Mouse (Mus musculus): Measurements from ENCODE around the gene Tpi1. TPM values are rescaled to one million over a fixed set of nuclear protein-coding genes. Genes with fewer than 3 reads are reported as not detected.

Tpi1 gene
- polyA plus RNA-seq, 1 experiment from 2014 or later: 866 TPM

DNA sequence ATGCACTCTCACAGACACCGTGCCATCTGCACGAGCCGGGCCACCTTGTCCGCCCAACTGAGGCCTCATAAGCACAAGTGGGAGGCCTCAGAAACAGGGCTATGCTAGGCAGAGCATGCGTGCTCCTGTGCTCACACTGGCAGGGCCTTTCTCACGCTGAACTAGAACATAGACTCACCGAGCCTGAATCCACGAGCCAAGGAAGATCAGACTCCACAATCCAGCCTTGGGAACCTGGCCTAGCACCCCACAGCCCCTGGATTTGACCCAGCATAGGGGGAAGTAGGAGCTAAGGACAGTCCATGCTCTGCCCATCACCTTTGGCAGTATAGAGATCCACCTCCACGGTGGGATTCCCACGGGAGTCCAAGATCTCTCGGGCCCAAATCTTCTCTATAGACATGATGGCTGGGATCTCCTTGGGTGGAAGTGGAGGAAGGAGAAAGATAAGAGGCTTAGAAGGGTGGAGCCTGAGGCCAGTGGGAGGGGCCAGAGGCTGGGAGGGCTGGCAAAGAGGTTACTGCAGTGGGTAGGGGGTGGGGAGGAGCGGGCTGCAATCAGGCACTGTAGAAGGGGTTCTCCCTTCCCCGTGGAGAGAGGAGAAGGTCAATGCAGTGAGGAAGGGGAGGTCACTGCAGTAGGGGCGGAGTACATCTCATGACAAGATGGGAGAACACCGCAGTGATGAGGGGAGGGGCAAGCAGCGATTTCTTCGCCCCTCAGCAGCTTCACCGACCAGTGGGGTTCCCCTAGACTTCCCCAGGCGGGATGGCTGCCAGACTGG, 46.0 kb downstream of the Tpi1 start:
- peaks cover 33% of the 10 kb centered on the region for H3K4me1 ChIP-seq (ENCODE audit: insufficient read depth, low read length)
- H3K4me3 ChIP-seq (ENCODE audit: low read length): peak overlapping the region; percentile 65
- H3K27me3 ChIP-seq (ENCODE audit: insufficient read depth, low read length): no peaks in the 10 kb centered on the region
- peak overlapping the region; percentile 69 for H3K9ac ChIP-seq (replicated peaks; ENCODE audit: low read length)
- H3K27ac ChIP-seq (ENCODE audit: low read length): peak overlapping the region; percentile 69
- peak; percentile 31; the same call in 1 of the 2 replicates for ATAC-seq (ENCODE audit: low FRiP score, low TSS enrichment)
- H3K9me3 ChIP-seq (ENCODE audit: low read length): no peaks in the 10 kb centered on the region
- no peaks in the 10 kb centered on the region for H3K36me3 ChIP-seq (ENCODE audit: insufficient read depth, low read length)
- peak overlapping the region; percentile 94 for H3K4me2 ChIP-seq (replicated peaks; ENCODE audit: low read depth, low read length)
- 25% methylated on average over 19 of the region's 19 CpGs for WGBS

GRCm38 (mm10) chr6:124767536-124767919, 46.6 kb downstream of the Tpi1 start:
- H3K4me1 ChIP-seq (ENCODE audit: insufficient read depth, low read length): peaks cover 33% of the 10 kb centered on the region
- H3K27me3 ChIP-seq (ENCODE audit: insufficient read depth, low read length): no peaks in the 10 kb centered on the region
- no peaks in the 10 kb centered on the region for H3K9me3 ChIP-seq (ENCODE audit: low read length)
- peak overlapping the region; percentile 69 for H3K27ac ChIP-seq (ENCODE audit: low read length)
- H3K4me2 ChIP-seq (replicated peaks; ENCODE audit: low read depth, low read length): peak overlapping the region; percentile 94
- no peaks in the 10 kb centered on the region for H3K36me3 ChIP-seq (ENCODE audit: insufficient read depth, low read length)
- peak overlapping the region; percentile 56; the same call in 1 of the 2 replicates for H3K9ac ChIP-seq (replicated peaks; ENCODE audit: low read length)
- peak overlapping the region; percentile 22 for H3K4me3 ChIP-seq (ENCODE audit: low read length)
- 31% methylated on average over 4 of the region's 4 CpGs for WGBS
- no peak for ATAC-seq (ENCODE audit: low FRiP score, low TSS enrichment)

- H3K9ac ChIP-seq (replicated peaks; ENCODE audit: low read length): no peak overlapping the region
- ATAC-seq (ENCODE audit: low FRiP score, low TSS enrichment): no peak
- H3K36me3 ChIP-seq (ENCODE audit: insufficient read depth, low read length): no peaks in the 10 kb centered on the region
- H3K4me1 ChIP-seq (ENCODE audit: insufficient read depth, low read length): peaks cover 33% of the 10 kb centered on the region
- H3K4me3 ChIP-seq (ENCODE audit: low read length): no peak overlapping the region
- H3K9me3 ChIP-seq (ENCODE audit: low read length): no peaks in the 10 kb centered on the region
- no peaks in the 10 kb centered on the region for H3K27me3 ChIP-seq (ENCODE audit: insufficient read depth, low read length)
- no peak overlapping the region for H3K4me2 ChIP-seq (replicated peaks; ENCODE audit: low read depth, low read length)
- 83% methylated on average over 7 of the region's 7 CpGs for WGBS
- no peak overlapping the region for H3K27ac ChIP-seq (ENCODE audit: low read length)
Measured at GRCm38 (mm10) chr6:124765951-124766350, 48.1 kb downstream of the Tpi1 start.

Other genes starting within 250 kb of the Tpi1 start
- not detected in 2 replicates for gene C1rb, start 244.0 kb downstream of the Tpi1 start, polyA plus RNA-seq (2015; fragmentation: Nextera tagmentation; extraction: Ambion mirVana)
- gene C1s2, start 178.2 kb downstream of the Tpi1 start, polyA plus RNA-seq (2015; fragmentation: Nextera tagmentation; extraction: Ambion mirVana): 0.09 and 0.12 TPM in 2 replicates
- 88.6 and 97.2 TPM in 2 replicates for gene Lpcat3, start 151.3 kb downstream of the Tpi1 start, polyA plus RNA-seq (2015; fragmentation: Nextera tagmentation; extraction: Ambion mirVana)
- gene Emg1, start 102.1 kb downstream of the Tpi1 start, polyA plus RNA-seq (2015; fragmentation: Nextera tagmentation; extraction: Ambion mirVana): 202 and 219 TPM in 2 replicates
- 403 and 405 TPM in 2 replicates for gene Phb2, start 102.0 kb downstream of the Tpi1 start, polyA plus RNA-seq (2015; fragmentation: Nextera tagmentation; extraction: Ambion mirVana)
- 13.8 and 16.4 TPM in 2 replicates for gene Ptpn6, start 75.6 kb downstream of the Tpi1 start, polyA plus RNA-seq (2015; fragmentation: Nextera tagmentation; extraction: Ambion mirVana)
- 527 and 541 TPM in 2 replicates for gene Grcc10, start 72.9 kb downstream of the Tpi1 start, polyA plus RNA-seq (2015; fragmentation: Nextera tagmentation; extraction: Ambion mirVana)
- gene Gm45234, start 58.3 kb downstream of the Tpi1 start, polyA plus RNA-seq (2015; fragmentation: Nextera tagmentation; extraction: Ambion mirVana): 0.14 TPM in 1 of 2 replicates, not detected in the other
- 16.4 and 20.2 TPM in 2 replicates for gene Atn1, start 57.8 kb downstream of the Tpi1 start, polyA plus RNA-seq (2015; fragmentation: Nextera tagmentation; extraction: Ambion mirVana)
- gene Eno2, start 44.6 kb downstream of the Tpi1 start, polyA plus RNA-seq (2015; fragmentation: Nextera tagmentation; extraction: Ambion mirVana): 10.9 and 15.3 TPM in 2 replicates
- gene Lrrc23, start 34.6 kb downstream of the Tpi1 start, polyA plus RNA-seq (2015; fragmentation: Nextera tagmentation; extraction: Ambion mirVana): 1.0 and 1.2 TPM in 2 replicates
- gene Spsb2, start 5.6 kb downstream of the Tpi1 start, polyA plus RNA-seq (2015; fragmentation: Nextera tagmentation; extraction: Ambion mirVana): 20.9 and 21.5 TPM in 2 replicates
- gene Usp5, start 15.2 kb upstream of the Tpi1 start, polyA plus RNA-seq (2015; fragmentation: Nextera tagmentation; extraction: Ambion mirVana): 174 TPM in 2 replicates
- 187 and 193 TPM in 2 replicates for gene Cdca3, start 15.3 kb upstream of the Tpi1 start, polyA plus RNA-seq (2015; fragmentation: Nextera tagmentation; extraction: Ambion mirVana)
- 1.7 and 1.8 TPM in 2 replicates for gene Gnb3, start 26.0 kb upstream of the Tpi1 start, polyA plus RNA-seq (2015; fragmentation: Nextera tagmentation; extraction: Ambion mirVana)
- gene P3h3, start 43.5 kb upstream of the Tpi1 start, polyA plus RNA-seq (2015; fragmentation: Nextera tagmentation; extraction: Ambion mirVana): 10.4 and 19.3 TPM in 2 replicates
- 1.1 and 1.4 TPM in 2 replicates for gene Gpr162, start 49.7 kb upstream of the Tpi1 start, polyA plus RNA-seq (2015; fragmentation: Nextera tagmentation; extraction: Ambion mirVana)
- 0.10 and 0.28 TPM in 2 replicates for gene Cd4, start 73.9 kb upstream of the Tpi1 start, polyA plus RNA-seq (2015; fragmentation: Nextera tagmentation; extraction: Ambion mirVana)
- gene Lag3, start 97.4 kb upstream of the Tpi1 start, polyA plus RNA-seq (2015; fragmentation: Nextera tagmentation; extraction: Ambion mirVana): 1.3 and 2.6 TPM in 2 replicates
- 269 and 274 TPM in 2 replicates for gene Ptms, start 105.8 kb upstream of the Tpi1 start, polyA plus RNA-seq (2015; fragmentation: Nextera tagmentation; extraction: Ambion mirVana)
- 366 and 380 TPM in 2 replicates for gene Mlf2, start 117.1 kb upstream of the Tpi1 start, polyA plus RNA-seq (2015; fragmentation: Nextera tagmentation; extraction: Ambion mirVana)
- gene Cops7a, start 151.2 kb upstream of the Tpi1 start, polyA plus RNA-seq (2015; fragmentation: Nextera tagmentation; extraction: Ambion mirVana): 178 and 179 TPM in 2 replicates
- 2.1 and 2.3 TPM in 2 replicates for gene Pianp, start 182.4 kb upstream of the Tpi1 start, polyA plus RNA-seq (2015; fragmentation: Nextera tagmentation; extraction: Ambion mirVana)
- 13.7 and 14.7 TPM in 2 replicates for gene Zfp384, start 194.8 kb upstream of the Tpi1 start, polyA plus RNA-seq (2015; fragmentation: Nextera tagmentation; extraction: Ambion mirVana)
- 152 and 158 TPM in 2 replicates for gene Ing4, start 225.5 kb upstream of the Tpi1 start, polyA plus RNA-seq (2015; fragmentation: Nextera tagmentation; extraction: Ambion mirVana)
- gene Acrbp, start 235.4 kb upstream of the Tpi1 start, polyA plus RNA-seq (2015; fragmentation: Nextera tagmentation; extraction: Ambion mirVana): 16.3 and 20.4 TPM in 2 replicates

All from kidney, embryonic 16.5 days (tissue).